Mouse (Mus musculus) liver, adult 10 weeks (tissue): Measurements from ENCODE around the gene Maff. TPM values are rescaled to one million over a fixed set of nuclear protein-coding genes. Genes with fewer than 3 reads are reported as not detected.

ENCODE experiments used
- polyA plus RNA-seq: library from polyadenylated mRNA; stranded (reverse); fragments of 350-450 nt; fragmentation: Illumina TruSeq; extraction: RNeasy Lipid Tissue Mini Kit (QIAGEN cat#74804); gene quantifications from one replicate; pipeline ENCODE4 v1.2.3, GENCODE M21; 2014; ENCODE audit warnings: low read depth, low replicate concordance

Gene Maff
- polyA plus RNA-seq, result 0.87 TPM

GRCm38 (mm10) chr15:79346051-79346793 lies at the start of gene Maff:
Gene Maff (plus strand): TSS chr15:79346621.

GRCm38 (mm10) chr15:79328058-79328938 lies 18.1 kb upstream of the Maff start, which contains the start of gene Pla2g6:
Gene Pla2g6 (minus strand): TSS chr15:79328390.

DNA sequence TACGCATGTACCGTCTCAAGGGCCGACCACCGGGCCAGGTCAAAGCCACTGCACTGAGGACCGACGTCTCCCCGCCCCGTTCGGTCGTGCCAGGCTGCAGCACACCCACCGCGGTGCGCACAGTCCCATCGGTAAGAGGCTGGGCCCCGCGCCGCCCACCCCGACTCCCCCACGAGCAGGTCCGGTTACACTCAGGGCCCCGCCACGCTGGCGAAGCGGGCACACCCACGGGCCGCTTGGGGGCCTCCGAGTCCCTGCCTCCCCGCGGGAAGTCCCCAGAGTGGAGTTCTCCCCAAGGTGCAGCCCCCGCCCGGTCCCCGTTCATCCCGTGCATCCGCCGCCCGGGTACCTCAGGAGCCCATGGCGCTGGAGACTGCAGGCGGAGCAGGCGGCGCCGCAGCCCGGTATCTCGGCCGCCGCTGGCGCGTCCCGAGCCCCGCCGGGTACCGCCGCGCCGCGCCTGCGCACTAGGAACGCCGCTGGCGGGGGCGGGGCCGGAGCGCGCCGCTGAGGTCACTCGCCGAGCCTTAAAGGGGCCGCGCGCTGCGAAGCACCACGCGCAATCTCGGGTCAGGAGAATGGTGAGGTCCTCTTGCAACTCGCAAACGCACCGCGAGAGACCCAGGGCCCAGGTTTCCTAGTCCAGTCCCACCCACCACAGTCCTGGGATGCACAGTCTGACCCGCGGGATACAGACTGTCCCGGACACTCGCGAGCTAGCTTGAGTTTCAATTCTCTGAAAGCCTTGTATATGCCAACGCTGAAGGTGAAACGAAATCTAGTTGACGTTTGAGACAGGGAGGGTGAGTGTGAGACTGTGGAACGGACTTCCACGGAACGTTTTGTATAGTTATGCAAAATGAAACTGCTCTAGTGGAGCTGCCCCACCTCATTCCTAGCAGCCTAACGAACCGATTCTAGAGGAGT lies 56.7 kb downstream of the Maff start, which contains the start of gene Tmem184b:
Gene Tmem184b, minus strand, starts transcription at position 734 of the 927 bp plus-strand sequence.

Other genes with a start within 250 kb of the Maff start
- gene Micall1, start 237.7 kb upstream of the Maff start, polyA plus RNA-seq, result 3.2 TPM
- 1.1 TPM for gene Polr2f, start 205.6 kb upstream of the Maff start, polyA plus RNA-seq
- not detected for gene 1700088E04Rik, start 205.4 kb upstream of the Maff start, polyA plus RNA-seq
- gene Sox10, start 181.4 kb upstream of the Maff start, polyA plus RNA-seq, result not detected
- gene Pick1, start 117.4 kb upstream of the Maff start, polyA plus RNA-seq, result 7.5 TPM
- gene Gm49486, start 117.2 kb upstream of the Maff start, polyA plus RNA-seq, result 0.16 TPM
- not detected for gene Slc16a8, start 91.9 kb upstream of the Maff start, polyA plus RNA-seq
- gene Baiap2l2, start 61.1 kb upstream of the Maff start, polyA plus RNA-seq, result not detected
- gene Pla2g6, start 18.2 kb upstream of the Maff start, polyA plus RNA-seq, result 0.69 TPM
- gene Tmem184b, start 56.9 kb downstream of the Maff start, polyA plus RNA-seq, result 4.0 TPM
- 1.4 TPM for gene Csnk1e, start 108.9 kb downstream of the Maff start, polyA plus RNA-seq
- gene Kcnj4, start 158.6 kb downstream of the Maff start, polyA plus RNA-seq, result not detected
- gene Kdelr3, start 169.8 kb downstream of the Maff start, polyA plus RNA-seq, result 0.48 TPM
- 120 TPM for gene Ddx17, start 200.1 kb downstream of the Maff start, polyA plus RNA-seq